Mouse (Mus musculus) ES-CJ7 (cell line): ENCODE data around the gene Unc5cl.

Experiments
- DNase-seq: peaks from one replicate; pipeline ENCODE4 v3.0.0; 2011; ENCODE audit warnings: low read depth, low spot score

The Unc5cl gene

GRCm38 (mm10) chr17:48454688-48455087 lies at the start of gene Unc5cl:
Gene Unc5cl (plus strand): TSS chr17:48454901.
- DNase-seq, result peak; percentile 78

GRCm38 (mm10) chr17:48407154-48407553 lies 47.5 kb upstream of the Unc5cl start:
- no peak for DNase-seq

GRCm38 (mm10) chr17:48407910-48408525 lies 46.7 kb upstream of the Unc5cl start:
- no peak for DNase-seq

- peak; percentile 46 for DNase-seq
These were observed 46.0 kb upstream of the Unc5cl start for GRCm38 (mm10) chr17:48408526-48409291.

- peak; percentile 99 for DNase-seq
These were observed 45.1 kb upstream of the Unc5cl start, which contains the start of the genes Nfya and Oard1 for GRCm38 (mm10) chr17:48409380-48410298. Gene Nfya (minus strand): TSS chr17:48409906. Gene Oard1 (plus strand): TSS chr17:48410014.

GRCm38 (mm10) chr17:48410299-48410785 lies 44.4 kb upstream of the Unc5cl start:
- peak; percentile 58 for DNase-seq

- DNase-seq, result no peak
These were observed 43.5 kb upstream of the Unc5cl start for GRCm38 (mm10) chr17:48411241-48411640.

GRCm38 (mm10) chr17:48416011-48416410 lies 38.7 kb upstream of the Unc5cl start:
- no peak for DNase-seq

GRCm38 (mm10) chr17:48416425-48417195 lies 38.1 kb upstream of the Unc5cl start:
- DNase-seq, result peak; percentile 93

GRCm38 (mm10) chr17:48417521-48417920 lies 37.2 kb upstream of the Unc5cl start:
- no peak for DNase-seq

GRCm38 (mm10) chr17:48418174-48418573 lies 36.5 kb upstream of the Unc5cl start:
- no peak for DNase-seq

- no peak for DNase-seq
These were observed 35.9 kb upstream of the Unc5cl start for GRCm38 (mm10) chr17:48418781-48419180.

- no peak for DNase-seq
These were observed 35.1 kb upstream of the Unc5cl start for GRCm38 (mm10) chr17:48419571-48419970.

GRCm38 (mm10) chr17:48424237-48424636 lies 30.5 kb upstream of the Unc5cl start:
- DNase-seq, result no peak

GRCm38 (mm10) chr17:48425823-48426612 lies 28.7 kb upstream of the Unc5cl start:
- DNase-seq, result peak; percentile 31

GRCm38 (mm10) chr17:48426991-48427750 lies 27.5 kb upstream of the Unc5cl start:
- DNase-seq, result peak; percentile 79

GRCm38 (mm10) chr17:48427852-48428530 lies 26.7 kb upstream of the Unc5cl start:
- no peak for DNase-seq

GRCm38 (mm10) chr17:48430394-48430793 lies 24.3 kb upstream of the Unc5cl start:
- no peak for DNase-seq

GRCm38 (mm10) chr17:48431054-48431453 lies 23.6 kb upstream of the Unc5cl start:
- no peak for DNase-seq
